Mouse (Mus musculus) bone marrow, adult 2 months (tissue): Measurements from ENCODE around the gene Trpm8. TPM values are rescaled to one million over a fixed set of nuclear protein-coding genes. Genes with fewer than 3 reads are reported as not detected.
A peak's percentile ranks its signal among the peaks of the same experiment; 100 is the strongest.

Experiments used
- H3K27ac ChIP-seq: fragments of 200-500 bp; 2 replicates; pipeline ENCODE4 v1.5.1; 2012; ENCODE audit warnings: low read depth, mild to moderate bottlenecking, control low read depth, inconsistent platforms, low read length; ENCODE audit not compliant: control insufficient read depth, poor library complexity, insufficient read depth
- H3K4me1 ChIP-seq: fragments of 200-500 bp; 2 replicates; pipeline ENCODE4 v1.6.1; 2011; ENCODE audit warnings: low read length; ENCODE audit not compliant: control insufficient read depth, insufficient read depth
- H3K4me3 ChIP-seq: fragments of 200-500 bp; replicated peaks from 2 replicates; pipeline ENCODE3; 2011; ENCODE audit warnings: mild to moderate bottlenecking, low read depth, low read length, control low read depth; ENCODE audit not compliant: control insufficient read depth
- CTCF ChIP-seq: fragments of 200-500 bp; IDR thresholded peaks from 2 replicates; pipeline ENCODE4 v1.5.1; 2011; ENCODE audit warnings: low read length, control low read depth; ENCODE audit not compliant: control insufficient read depth, insufficient read depth
- POLR2A ChIP-seq: fragments of 200-500 bp; IDR thresholded peaks from 2 replicates; pipeline ENCODE4 v1.6.1; 2011; ENCODE audit warnings: low read depth, mild to moderate bottlenecking, control low read depth, low read length, borderline replicate concordance; ENCODE audit not compliant: control insufficient read depth
- WGBS: fragments of 180-500 bp; shearing (Covaris S2); methylation state at CpG from one replicate; pipeline ENCODE4 v1.1.7; 2018; 5-methylcytosine and 5-hydroxymethylcytosine counted together
- polyA plus RNA-seq: library from polyadenylated mRNA; stranded (reverse); fragments of >200 nt; gene quantifications from 2 replicates; pipeline ENCODE4 v1.2.4, GENCODE M21; 2011; ENCODE audit warnings: low replicate concordance; ENCODE audit not compliant: missing spikeins, insufficient read depth, insufficient read length

Gene Trpm8
- polyA plus RNA-seq, 1 experiment, result not detected

GRCm38 (mm10) chr1:88253540-88253939 is 23.9 kb upstream of the Trpm8 start:
- Histone ChIP-seq H3K27ac (no peak overlapping the region), H3K4me3 (no peak overlapping the region), H3K4me1 (peaks cover 1% of the 10 kb centered on the region; the same call in 1 of the 2 replicates)
- WGBS, result 63% methylated on average over 6 of the region's 6 CpGs
- TF ChIP-seq POLR2A, result no peak

DNA sequence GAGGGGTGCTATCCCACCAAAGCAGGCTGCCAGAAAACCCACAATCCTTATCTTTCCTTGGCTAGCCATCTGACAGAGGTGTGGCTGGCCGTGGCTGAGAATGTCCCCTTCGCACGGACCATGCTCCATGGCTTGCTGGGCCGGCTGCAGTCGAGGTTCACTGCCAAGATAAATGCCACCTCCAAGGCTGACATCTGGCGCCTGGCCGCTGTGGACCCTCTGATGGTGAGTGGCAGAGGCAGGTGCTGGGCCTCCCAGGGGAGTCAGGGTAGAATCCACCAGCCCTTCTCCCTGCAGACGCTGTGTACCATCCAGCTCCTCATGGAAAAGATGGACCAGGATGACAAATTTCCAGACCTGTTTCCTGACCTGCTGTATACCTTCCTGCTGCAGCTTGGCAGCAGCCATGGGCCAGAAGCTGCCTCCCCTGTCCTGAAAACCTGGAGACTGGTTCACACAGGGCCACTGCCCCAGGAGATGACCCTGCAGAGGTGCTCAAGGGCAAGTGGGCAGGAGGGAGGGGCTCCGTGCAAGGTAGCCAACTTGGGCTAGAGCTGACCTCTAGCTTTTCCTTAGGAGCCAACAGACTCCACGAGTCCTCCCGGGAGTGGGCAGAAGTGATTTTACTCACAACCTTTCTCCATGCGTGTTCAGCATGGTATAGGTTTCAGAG is 22.5 kb upstream of the Trpm8 start:
- Histone ChIP-seq H3K27ac (no peak overlapping the region), H3K4me3 (no peak overlapping the region), H3K4me1 (peaks cover 9% of the 10 kb centered on the region)
- no peak for TF ChIP-seq CTCF
- no peak for TF ChIP-seq POLR2A
- WGBS, result 77% methylated on average over 12 of the region's 12 CpGs

DNA sequence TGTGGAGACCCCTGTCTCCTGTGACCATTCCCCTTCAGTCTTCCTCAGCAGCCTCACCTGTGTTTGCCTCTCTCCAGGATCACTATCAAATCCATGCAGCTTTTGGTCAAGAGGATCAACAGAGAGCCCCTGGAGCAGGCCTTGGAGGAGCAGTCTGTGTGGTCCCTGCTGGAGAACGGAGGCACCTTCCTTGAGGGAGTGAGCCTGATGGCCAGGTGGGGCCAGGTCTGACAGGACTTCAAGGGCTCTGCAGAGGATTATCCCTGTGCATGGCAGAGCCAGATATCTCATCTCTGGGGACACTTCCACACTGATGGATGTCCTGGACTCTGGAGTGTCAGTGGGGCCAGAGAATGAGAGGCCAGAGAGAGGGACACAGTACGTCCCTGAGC is 22.0 kb upstream of the Trpm8 start:
- 55% methylated on average over 2 of the region's 2 CpGs for WGBS
- no peak for TF ChIP-seq CTCF
- TF ChIP-seq POLR2A, result no peak
- peaks cover 12% of the 10 kb centered on the region for H3K4me1 ChIP-seq
- no peak overlapping the region for H3K4me3 ChIP-seq
- H3K27ac ChIP-seq, result no peak overlapping the region

GRCm38 (mm10) chr1:88255989-88256754 is 21.3 kb upstream of the Trpm8 start:
- TF ChIP-seq POLR2A, result no peak
- no peak for TF ChIP-seq CTCF
- WGBS, result 76% methylated on average over 13 of the region's 13 CpGs
- H3K27ac ChIP-seq, result no peak overlapping the region
- no peak overlapping the region for H3K4me3 ChIP-seq
- H3K4me1 ChIP-seq, result peaks cover 16% of the 10 kb centered on the region

- Histone ChIP-seq H3K4me1 (peaks cover 19% of the 10 kb centered on the region), H3K4me3 (no peak overlapping the region), H3K27ac (no peak overlapping the region)
- TF ChIP-seq POLR2A (no peak), CTCF (no peak)
- 71% methylated on average over 10 of the region's 10 CpGs for WGBS
These were observed 20.4 kb upstream of the Trpm8 start for GRCm38 (mm10) chr1:88256886-88257663.

- Histone ChIP-seq H3K4me1 (peaks cover 19% of the 10 kb centered on the region), H3K27ac (no peak overlapping the region), H3K4me3 (no peak overlapping the region)
- WGBS, result 74% methylated on average over 6 of the region's 6 CpGs
- TF ChIP-seq CTCF (no peak), POLR2A (no peak)
These were observed 19.8 kb upstream of the Trpm8 start for GRCm38 (mm10) chr1:88257681-88258080.

DNA sequence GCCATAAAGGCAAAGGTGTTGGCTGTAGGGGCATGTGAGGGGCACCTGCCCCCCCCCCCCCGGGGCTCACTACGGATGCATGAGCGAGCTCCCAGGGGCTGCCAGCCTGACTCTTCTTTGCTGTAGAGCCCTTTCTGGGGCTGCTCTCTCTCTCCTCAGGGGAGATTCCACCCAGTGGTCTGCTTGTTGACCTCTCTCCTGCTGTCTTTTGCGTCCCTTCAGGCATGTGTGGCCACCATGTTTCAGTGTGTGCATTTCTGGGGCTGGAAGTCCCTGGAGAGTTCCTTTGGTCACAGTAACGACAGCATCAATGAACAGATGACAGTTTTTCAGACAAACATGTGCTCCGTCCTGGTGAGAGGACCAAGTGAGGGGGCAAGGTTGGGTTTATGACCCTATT is 19.1 kb upstream of the Trpm8 start:
- Histone ChIP-seq H3K27ac (no peak overlapping the region), H3K4me3 (no peak overlapping the region), H3K4me1 (peaks cover 19% of the 10 kb centered on the region)
- 63% methylated on average over 6 of the region's 6 CpGs for WGBS
- no peak for TF ChIP-seq POLR2A
- no peak for TF ChIP-seq CTCF

DNA sequence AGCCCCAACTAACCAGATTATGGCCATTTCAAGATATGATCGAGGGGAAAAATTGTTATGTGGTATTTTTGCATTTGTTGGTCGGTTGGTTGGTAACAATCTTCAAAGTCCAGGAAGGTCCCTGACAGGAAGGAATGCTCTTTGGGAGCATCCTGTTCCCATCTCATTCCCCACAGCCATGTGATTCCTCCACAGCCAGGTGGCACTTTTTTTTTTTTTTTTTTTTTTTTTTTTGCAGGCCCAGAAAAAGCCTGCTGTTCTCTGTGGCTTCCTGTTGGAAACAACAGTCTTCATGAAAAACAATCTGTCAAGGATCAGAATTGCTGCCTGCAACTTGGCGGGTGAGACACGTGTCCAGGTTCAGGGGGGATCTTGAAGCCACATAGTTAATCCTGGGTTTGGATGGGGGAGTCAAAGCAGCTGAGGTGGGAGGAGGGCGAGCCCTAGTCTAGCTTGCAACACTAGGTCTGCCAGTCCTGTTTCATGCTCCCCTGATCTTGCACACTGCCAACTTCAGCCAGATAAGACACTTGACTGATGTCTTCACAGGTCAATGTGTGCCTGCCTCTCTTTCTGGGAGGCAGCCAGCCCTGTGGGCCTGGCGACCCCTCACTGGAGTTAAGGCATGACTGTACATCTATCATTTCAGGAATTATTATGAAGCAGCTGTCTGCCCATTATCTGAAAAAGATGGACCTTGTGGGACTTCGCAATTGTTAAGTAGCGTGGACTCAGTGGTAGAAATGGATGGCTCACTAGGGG is 18.4 kb upstream of the Trpm8 start:
- Histone ChIP-seq H3K27ac (peak overlapping the region; percentile 64), H3K4me1 (peaks cover 21% of the 10 kb centered on the region), H3K4me3 (no peak overlapping the region)
- no peak for TF ChIP-seq POLR2A
- TF ChIP-seq CTCF, result no peak
- WGBS, result 40% methylated on average over 8 of the region's 8 CpGs
